Mouse (Mus musculus) cerebellum, adult 9-11 months (tissue): ENCODE data around the gene Zfp664.
A peak's percentile ranks its signal among the peaks of the same experiment; 100 is the strongest.

Experiments used
- DNase-seq: peaks from one replicate; pipeline ENCODE4 v3.0.0; 2022

Zfp664 gene

DNA sequence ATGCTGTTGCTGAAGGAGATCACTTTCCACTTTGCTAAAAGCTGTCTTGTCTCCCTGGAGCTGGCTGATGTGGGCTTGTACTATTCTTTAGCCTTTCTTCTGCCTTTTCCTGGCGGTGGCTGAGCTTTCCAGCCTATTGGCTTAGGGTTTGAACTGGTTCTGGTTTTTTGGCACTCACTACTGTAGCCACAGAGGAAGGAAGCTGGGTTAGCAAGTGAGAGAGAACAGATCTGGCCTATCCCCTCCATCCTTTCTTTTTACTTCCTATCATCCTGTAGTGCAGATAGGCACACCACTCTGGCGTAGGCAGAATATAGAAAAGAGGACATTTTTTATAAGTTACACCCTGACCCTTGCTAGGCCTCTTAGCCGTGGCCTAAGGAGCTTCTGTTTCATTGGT is 10.6 kb downstream of the Zfp664 start:
- no peak for DNase-seq

DNA sequence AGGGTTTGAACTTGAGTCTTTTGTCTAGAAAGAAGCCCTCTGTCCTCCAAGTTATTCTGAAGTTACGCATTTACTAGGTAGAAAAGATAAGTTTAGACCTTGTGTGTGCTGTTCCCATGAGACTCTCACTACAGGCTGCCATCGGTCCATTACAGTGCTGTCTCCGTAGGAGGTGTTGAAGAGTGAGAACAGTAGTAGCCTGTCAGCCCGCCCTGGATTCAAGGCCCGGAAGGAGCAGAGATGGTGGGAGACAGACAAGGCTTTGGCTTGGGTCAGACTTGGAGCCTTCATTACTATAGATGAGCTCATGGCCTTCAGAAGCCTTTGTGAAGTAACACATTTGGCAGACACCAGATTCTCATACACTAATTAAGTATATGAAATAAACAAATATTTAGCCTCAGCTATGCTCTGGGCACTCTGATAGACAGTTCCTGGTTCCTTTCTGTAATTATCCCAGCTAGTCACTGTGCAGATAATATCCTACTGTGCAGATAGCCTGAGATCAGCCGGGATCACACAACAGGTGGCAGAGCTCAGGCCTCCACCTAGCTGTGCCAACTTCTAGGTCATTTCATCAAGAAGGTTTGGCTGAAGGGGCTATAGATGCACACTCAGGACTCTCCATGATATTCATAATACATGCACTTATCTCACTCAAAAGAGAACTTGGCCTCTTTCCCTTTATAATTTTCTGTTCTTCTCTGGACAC is 11.6 kb downstream of the Zfp664 start:
- no peak for DNase-seq

DNA sequence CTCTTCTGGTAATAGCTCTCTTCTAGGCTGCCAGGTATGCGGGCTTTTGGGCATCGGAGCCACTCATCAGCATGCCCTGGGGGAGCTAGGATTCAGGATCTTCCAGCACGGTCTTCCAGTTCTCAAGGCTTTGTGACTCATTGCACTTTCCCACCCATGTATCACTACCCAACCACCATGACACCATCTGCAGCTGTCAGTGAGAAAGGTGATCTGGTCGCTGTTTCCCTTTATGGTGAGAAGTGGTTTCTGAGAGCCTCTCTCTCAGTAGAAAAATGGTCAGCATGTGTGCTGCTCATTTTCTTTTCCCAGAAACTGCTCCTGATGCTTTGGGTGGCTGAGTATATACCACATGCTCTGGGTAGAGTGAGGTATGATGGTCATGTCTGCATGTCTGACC is 16.8 kb downstream of the Zfp664 start:
- no peak for DNase-seq

DNA sequence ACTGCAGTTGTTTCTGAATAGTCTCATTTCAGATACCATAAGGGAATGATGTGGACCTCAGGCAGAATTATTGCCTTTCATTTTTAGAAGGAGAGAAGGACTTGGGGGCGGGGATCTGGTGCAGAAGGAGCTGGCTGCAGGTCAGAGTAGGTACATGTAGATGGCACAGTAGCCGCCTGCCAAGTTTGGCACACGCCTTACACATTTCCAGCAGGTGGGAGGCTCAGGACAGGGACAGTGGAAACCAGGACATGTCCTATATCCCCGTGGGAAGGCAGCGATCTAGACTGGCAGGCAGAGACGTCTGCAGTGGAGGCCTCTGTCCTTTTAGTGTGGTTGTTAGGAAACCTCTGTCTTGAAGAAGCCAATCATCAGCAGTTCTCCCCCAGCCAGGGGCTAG is 17.3 kb downstream of the Zfp664 start:
- peak; percentile 58 for DNase-seq

DNA sequence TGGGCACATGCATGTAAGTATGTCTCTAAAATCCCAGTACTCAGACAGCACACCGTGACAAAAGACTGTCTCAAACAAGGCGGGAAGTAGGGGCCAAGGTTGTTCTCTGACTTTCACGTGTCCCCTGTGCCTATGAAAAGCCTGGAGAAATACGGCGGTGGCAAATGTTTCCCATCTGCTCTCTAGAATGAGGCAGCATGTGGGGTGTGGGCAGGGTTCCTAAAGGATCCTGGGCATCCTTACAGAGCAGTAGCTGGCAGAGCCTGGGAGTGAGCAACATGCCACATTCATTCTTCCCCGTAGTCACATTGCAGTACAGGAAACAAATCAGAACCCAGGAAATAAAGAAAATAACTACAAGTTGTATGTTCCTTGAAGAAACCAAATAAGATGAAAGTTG is 21.4 kb downstream of the Zfp664 start:
- peak; percentile 82 for DNase-seq

DNA sequence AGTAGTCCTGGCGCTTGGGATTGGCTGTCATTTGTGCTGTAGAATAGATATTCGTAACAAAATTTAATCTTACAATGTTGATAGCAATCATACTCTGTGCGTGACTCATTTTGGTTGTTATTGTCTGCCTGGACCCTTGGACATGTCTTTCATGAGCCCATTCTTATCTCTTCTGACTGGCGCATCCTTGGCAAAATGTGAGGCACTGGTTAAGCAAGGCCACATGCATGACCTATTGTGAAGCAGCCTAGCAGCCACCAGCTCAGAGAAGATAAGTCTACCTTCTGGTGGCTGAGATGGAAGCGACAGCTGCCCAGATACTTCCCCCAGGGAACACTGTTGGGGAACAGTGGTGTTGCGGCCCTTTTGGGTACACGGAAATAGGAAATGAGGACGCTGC is 26.2 kb downstream of the Zfp664 start:
- no peak for DNase-seq

DNA sequence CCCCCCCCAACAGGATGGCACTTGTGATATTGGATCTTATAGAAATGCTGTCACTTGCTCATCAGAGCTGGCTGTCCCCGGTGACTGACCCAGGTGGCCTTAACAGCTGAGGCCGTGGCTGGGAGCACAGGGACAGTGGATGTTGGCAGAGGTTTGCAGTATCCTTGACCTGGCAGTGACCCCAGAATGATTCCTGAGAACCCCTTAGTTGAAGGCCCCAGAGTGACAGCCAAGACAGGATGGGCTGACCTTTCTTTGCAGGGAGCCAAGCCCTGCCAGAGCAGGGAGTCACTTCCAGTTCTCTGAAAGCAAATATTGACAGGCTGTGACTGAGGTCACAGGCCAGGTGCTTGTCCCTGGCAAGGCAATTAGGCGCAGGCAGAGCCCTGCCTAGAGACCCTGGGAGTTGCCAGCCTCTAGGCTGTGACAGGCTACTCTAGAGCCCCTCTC is 29.5 kb downstream of the Zfp664 start:
- DNase-seq: no peak

DNA sequence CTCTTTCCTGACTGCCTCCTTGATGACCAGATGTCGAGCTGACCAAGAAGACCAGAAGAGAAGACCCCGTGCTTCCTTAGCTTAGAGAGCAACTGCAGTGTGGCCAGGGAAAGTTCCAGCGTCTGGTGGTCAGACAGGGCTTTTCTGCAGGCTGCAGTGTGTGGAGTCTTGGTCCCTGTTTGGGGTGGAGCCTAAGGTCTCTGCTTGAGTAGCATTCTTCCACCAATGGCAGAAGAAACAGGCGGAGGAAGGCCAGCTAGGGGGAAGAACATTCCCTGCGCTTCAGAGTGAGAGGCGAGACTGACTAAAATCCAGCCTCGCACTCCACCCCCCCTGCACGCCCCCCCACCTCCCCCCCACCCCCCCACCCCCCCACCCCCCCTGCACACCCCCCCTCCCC is 33.6 kb downstream of the Zfp664 start:
- DNase-seq: no peak

DNA sequence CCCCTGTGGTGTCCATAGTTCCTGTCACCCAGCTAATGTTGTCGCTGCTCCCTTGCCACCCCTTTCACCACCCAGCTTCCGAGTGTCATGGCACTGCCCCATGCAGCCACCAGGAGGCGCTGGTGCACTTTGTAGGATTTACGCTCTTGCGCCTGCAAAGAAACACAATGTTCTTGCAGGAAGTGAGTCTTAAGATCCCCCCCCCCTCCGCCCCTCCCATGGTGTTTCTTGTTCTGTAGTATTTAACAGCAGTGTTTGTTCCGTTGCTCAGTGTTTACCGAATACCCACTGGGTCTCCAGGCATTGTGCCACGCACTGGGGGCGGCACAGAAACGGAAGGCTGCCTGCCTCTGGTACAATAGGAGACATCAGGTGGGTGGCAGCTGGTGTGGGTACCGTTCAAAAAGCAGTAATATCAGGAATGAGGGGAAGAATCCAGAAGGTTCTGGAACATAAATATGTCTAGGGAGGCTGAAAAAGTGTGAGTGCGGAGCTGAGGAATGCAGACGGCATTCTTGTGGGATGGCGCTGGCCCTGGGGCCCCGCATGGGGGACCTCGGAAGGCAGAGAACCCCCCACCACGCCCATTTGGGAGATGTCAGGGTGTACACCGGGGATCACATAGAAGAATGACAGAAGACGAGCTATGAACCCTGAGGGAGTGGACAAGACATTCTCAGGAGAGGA is 37.6 kb downstream of the Zfp664 start:
- DNase-seq: peak; percentile 77

DNA sequence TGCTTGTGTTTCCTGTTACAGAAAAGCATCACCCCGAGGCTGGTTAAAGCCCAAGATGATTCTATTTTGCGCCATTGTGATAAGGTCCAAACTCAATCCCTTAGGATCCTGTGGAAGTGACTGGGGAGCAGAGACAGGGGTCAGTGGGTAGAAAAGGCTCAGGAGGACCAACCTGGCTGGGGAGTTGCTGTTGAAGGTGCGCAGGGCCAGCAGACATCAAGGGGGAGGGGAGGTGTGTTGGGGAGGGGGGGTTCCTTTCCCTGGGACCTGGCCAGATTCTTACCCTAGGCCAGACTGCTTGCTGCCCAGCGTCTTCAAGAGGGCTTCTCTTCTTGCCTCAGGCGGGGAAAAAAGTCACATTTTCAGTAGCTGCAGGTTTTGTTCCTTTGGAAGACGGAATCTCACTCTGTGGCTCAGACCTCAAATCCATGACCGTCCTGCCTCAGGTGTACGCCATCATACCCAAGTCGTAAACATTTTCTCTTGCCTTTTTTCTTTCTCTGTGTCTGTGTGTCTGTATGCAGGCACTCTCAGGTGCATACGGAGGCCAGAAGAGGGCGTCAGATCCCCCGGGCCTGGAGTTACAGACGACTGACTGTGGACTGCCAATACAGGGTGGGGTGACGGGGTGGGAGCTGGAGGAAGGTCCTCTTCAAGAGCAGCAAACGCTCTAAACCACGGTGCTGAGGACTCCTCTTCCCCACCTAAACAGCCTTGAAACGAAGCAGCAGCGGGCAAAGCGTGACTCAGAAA is 38.4 kb downstream of the Zfp664 start:
- no peak for DNase-seq

DNA sequence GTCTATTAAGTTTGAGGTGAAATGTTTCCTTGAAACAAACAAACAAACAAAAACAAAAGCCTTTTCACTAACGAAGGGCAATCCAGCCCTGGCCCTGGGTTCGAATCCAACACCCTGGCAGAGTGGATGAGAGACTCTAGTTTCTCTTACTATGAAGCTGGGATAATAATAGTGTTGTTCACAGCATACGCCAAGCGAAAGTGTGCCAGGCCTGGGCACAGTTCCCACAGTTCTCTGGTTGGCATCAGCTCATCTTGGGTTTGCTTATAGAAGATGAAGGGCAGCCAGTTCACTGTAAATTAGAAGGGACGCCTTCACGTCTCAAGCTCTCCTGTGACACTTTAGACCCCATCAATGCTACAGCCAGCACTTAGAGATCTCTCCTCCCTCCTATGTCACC is 39.2 kb downstream of the Zfp664 start:
- peak; percentile 75 for DNase-seq

DNA sequence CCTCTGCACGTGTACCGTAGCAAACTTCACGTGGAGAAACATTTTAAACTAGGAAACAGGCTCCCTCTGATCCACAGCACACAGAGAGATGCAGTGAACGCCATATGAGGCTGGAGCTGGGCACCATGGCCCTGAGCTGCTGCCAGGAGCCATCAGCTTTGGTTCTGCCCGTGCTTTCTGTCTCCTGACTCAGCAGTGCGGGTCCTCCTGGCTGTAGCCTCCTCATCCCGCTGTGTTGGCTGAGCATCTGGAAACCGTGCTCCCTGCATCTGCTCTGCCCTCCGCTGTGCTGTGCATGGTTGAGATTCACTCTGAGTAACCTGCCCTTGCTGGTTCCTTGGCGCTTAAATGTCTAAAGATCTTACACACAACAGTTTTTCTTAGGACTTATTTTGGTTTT is 39.7 kb downstream of the Zfp664 start:
- no peak for DNase-seq

DNA sequence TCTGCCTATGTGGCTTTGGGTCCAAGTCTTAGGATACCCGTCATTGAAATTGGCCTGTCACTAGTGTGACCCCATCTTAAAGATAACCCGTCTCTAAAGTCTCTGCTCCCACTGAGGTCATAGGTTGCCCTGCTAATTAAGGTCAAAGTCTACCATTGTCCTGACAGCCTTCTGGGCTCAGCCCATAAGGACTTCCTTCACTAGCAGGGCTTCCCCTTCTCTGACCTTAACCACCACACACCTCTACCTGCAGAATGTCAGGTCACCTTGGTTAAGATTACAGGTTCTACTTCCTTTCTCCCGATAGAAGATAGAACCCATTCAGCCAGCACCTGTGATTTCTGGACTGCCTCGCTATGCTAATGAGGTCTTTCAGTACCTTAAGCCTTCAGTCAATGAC is 41.4 kb downstream of the Zfp664 start:
- no peak for DNase-seq

DNA sequence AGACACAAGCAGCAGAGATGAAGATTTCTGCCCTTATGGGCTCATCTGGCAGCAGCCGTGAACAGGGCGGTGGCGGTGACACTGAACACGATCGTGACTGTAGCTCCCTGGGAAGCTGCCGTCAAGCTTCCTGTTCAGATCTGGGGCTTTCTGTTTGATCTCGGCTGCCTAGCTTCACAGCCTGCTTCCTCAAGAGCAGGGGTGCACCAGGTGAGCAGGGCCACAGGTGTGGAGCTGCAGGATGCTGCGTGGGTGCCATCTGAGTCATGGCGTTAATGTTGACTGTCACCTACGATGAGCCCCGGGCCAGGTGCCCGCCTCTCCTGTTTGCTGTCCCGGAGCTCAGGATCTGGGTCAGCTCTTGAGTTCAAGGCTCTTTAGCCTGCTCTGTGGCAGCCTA is 44.4 kb downstream of the Zfp664 start:
- DNase-seq: no peak

DNA sequence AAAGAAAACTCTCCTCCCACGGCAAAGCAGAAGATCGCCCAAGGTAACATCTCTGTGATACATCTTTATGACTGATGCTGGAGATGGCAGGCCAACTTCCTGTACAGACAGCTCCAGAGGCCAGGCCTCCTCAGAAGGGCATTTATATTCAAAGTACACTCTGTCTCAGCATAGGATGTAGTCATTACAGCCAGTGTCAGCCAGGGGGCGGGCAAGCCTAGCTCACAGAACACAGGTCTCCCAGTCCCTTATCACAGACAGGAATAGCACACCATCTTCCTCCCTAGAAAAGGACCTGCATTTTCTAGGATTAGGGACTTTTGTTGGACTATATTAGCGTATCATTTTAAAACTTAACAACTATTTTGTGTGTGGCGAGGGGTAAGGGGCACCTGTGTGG is 46.4 kb downstream of the Zfp664 start:
- DNase-seq: peak; percentile 68

DNA sequence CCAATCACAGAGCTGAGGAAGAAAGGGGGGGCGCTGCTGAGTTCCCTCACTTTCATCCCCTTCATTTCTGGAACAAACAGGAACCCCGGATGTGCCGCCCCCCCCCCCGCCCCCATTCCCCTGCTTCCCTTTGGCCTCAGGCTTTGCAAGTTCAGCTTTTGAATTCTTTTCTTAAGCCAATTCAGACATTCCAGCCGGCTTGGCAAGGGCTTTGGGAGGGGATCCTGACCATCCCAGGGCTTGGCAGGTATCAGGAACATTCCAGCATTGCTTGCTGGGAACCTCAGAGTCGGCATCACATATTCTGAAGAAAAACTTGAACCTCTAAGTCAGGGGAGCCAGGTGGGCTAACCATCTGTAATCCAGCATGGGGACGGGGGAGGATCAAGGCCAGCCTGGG is 49.8 kb downstream of the Zfp664 start:
- DNase-seq: no peak

DNA sequence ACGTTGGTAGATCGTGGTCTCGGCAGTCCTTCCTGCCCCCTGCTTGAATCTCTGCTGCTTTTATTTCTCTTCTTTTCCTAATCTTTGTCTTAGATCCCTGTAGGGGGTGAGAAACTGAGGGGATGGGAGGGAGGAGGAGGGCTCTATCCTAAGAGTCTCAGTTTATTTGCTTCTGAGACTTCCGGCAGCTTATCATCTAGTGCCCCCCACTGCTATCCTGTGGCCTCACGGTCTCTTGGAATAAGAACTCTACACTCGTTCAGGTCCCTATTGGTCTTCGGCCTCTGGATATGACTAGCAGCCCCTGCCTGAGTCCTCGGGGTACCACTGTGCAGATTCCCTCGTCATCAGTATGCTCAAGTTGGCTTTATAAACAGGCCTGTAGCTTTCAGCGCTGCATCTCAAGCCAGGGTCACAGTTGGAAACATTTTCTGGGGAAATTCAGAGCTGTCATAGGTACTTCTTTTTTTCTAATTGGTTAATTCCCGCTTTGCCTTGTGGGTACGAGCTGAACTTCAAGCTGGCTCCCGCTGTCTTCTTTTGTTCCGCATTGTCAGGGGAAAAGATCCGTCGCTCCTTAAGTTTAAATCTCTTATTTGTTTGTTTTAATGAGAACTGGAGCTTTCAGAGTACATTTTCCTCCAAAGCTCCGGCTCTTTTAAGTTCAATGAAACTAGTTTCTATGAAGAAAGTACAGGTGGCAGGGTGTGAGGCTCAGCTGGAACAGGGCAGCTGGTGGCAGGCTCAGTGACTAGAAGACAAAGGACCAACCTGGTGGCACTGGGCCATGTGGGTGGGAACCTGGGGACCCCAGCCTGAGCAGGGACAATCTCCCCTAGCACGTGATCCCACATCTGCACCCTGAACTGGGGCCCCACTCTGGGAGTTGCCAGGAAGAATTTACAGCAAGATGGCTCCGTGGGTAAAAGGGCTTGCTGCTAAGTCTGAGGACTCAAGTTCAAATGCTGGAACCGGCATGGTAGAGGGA is 50.7 kb downstream of the Zfp664 start:
- DNase-seq: no peak

DNA sequence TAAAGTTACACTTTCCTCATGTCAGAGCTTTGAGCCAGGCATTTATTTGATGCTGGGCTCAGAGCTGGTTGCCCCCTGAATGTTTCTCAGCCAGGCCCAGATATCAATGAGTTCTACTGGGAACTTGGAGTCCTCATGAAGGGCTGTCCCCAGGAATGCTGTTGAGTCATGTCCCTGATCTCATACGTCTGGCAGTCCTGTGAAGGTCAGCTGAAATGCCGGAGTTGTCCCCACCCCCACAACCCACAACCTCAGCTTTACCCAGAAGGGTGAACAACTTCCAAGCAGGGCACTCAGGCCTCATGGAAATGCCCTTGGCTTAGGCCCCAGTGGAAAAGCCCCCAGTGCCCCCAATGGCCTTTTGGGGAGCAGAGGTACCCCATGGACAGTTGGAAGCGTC is 57.3 kb downstream of the Zfp664 start:
- DNase-seq: no peak

DNA sequence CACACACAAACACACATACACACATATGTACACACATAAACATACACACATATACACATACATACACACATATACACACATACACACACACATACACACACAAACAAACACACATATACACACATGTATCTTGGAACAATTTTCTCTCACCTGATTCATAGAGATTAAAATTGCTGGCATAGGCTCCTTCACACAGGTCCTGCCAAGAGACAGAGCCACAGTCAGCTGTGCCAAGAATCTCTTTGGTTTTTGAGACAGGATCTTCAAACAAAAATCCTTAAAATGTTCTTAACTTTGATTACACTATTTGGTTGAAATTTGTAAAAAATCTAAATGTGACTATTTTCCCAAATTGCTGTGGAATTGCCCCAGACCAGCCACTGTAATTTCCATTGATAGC is 58.9 kb downstream of the Zfp664 start:
- no peak for DNase-seq

DNA sequence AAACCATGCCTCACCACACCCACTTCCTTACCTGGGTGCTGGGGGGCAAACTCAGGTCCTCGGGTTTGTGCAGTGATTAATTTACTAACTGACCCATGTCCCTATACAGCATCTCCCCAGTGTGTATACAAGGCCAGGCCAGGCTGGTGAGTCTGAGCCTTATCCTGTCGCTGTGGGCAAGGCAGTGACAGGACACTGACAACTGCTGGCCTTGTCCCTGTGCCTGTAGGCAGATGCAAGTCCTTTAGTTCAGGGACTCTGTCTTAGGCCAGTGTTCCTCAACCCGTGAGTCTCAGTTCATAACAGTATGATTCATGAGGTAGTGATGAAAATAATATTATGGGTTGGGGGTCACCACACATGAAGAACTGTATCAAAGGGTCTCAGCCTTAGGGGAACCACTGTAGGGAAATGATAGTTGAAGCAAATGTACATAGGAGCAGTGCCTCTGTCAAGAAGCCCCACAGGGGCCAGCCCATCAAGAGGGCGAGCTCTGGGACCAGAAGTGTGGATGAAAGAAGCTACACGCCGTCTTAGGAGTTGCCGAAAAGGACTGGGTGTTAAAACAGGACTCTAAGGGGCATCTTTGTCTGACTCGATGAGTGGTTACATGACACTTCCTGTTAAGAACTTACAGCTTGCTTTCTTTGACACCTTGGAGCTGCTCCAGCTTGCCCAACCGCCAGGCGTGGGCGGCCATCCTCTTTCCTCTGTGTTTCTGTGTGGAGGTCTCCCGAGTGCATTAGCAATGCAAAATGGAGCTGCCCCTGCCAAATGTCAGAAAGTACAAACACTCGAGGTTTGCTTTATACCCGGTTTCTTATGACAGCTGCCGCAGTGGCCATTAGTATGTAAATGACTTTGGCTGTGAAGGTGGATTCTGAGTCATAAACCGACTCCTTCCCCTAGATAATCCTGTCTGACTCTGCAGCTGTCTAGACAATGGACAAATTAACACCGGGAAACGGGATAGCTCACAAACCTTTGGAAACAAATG is 60.2 kb downstream of the Zfp664 start:
- no peak for DNase-seq

DNA sequence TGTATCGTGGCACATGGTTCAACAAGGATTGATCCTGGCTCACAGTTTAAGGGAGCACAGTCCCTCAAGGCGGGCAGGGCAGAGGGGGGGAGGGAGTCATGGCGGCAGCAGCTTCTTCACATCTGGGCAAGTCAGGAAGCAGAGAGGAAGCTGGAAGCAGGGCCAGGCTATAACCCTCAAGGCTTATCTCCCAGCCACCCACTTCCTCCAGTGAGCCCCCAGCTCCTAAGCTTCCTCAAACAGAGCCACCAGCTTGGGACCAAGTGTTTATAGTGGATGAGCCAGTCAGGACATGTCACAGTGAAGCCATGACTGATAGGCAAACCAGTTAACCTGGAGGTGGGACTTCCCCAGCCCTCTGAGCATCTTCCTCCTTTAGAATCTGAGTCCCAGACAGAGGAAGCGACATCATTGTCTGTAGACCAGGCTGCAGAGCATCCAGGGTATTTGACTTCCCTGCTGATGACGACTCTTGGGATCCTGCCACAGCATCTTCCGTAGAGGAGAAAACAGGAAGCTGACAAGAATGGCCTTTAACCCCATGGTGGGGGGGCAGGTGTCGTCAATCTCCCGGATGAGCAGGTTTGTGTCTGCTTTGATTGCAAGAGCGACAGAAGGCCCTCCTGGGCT is 67.0 kb downstream of the Zfp664 start:
- DNase-seq: no peak
